Mouse (Mus musculus): ENCODE measurements around the gene Btbd35f19. TPM values are rescaled to one million over a fixed set of nuclear protein-coding genes. Genes with fewer than 3 reads are reported as not detected.

Gene Btbd35f19
- not detected for polyA plus RNA-seq (2014; fragmentation: Illumina TruSeq; extraction: RNeasy Lipid Tissue Mini Kit (QIAGEN cat#74804); ENCODE audit: low read depth, low replicate concordance)

GRCm38 (mm10) chrX:31383818-31384217, at the start of gene Btbd35f19:
Btbd35f19 (minus strand) TSS chrX:31383918.

GRCm38 (mm10) chrX:31336154-31336553, 47.6 kb downstream of the Btbd35f19 start, which contains the start of gene Btbd35f26:
Btbd35f26 (plus strand) TSS chrX:31336454.

Other genes starting within 250 kb of the Btbd35f19 start
- gene Spin2f, start 130.0 kb downstream of the Btbd35f19 start, polyA plus RNA-seq (2014; fragmentation: Illumina TruSeq; extraction: RNeasy Lipid Tissue Mini Kit (QIAGEN cat#74804); ENCODE audit: low read depth, low replicate concordance) = not detected
- gene Btbd35f26, start 47.5 kb downstream of the Btbd35f19 start, polyA plus RNA-seq (2014; fragmentation: Illumina TruSeq; extraction: RNeasy Lipid Tissue Mini Kit (QIAGEN cat#74804); ENCODE audit: low read depth, low replicate concordance) = not detected
- gene Gm21883, start 190.4 kb upstream of the Btbd35f19 start, polyA plus RNA-seq (2014; fragmentation: Illumina TruSeq; extraction: RNeasy Lipid Tissue Mini Kit (QIAGEN cat#74804); ENCODE audit: low read depth, low replicate concordance) = not detected
- gene Spin2e, start 235.0 kb upstream of the Btbd35f19 start, polyA plus RNA-seq (2014; fragmentation: Illumina TruSeq; extraction: RNeasy Lipid Tissue Mini Kit (QIAGEN cat#74804); ENCODE audit: low read depth, low replicate concordance) = not detected